Mouse (Mus musculus): ENCODE data around the gene Cdkn1c.

DNA sequence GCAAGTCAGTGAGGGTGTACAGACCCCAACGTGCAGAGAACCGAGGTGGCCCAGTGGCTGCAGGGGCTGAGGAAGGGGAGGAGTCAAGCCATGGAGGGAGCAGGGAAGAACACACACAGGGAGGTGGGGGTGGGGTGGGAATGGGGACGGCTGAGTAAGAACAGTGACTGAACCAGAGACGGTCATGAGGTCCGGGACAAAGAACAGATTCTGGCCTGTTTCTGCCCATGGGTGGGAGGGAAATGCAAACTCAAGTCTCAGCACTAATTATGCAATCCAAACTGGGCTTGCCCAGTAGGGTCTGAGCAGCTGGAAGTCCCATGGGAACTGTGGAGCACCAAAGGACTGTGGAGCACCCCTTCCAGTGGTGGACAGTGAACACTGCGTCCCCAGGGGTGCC lies 21.7 kb upstream of the Cdkn1c start:
- TF ChIP-seq CTCF (IDR thresholded peaks at IDR 0.05; ENCODE audit: borderline replicate concordance, control insufficient read depth, extremely low read depth, insufficient read depth, low read length, poor library complexity) (no peak), POLR2A (IDR thresholded peaks at IDR 0.05; ENCODE audit: control insufficient read depth, extremely low read depth, insufficient read depth, low read length, poor library complexity) (no peak)
